In the genomic region with DNA sequence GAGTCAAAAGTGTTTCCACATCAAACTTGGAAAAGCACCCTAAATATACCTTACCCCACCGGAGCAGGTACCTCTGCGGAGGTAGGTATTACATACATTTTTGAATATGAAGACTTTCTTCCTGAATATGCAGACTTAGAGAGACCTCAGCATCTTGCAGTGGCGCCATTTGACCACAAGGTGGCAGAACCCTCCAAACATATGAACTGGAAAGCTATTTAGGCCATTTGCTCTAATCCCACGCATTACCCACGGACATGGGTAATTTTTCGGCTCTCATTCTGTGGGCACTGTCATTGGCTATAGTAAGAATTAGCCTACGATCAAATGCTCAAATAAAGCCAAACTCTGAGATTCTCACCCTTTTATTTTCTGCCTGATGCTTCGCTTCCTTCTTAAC, we compare ENCODE assay signal across 8 mouse cellular contexts.
A peak's percentile ranks its signal among the peaks of the same experiment; 100 is the strongest.
DNase-seq lines count a peak whose midpoint lies in the region; ATAC-seq and TF ChIP-seq lines count a peak whose summit lies in the region.

No protein-coding gene starts in this region.

- no peaks in the 10 kb centered on the region for H3K27me3 ChIP-seq in kidney, adult 2 months (replicated peaks; ENCODE audit: control insufficient read depth, insufficient read depth, low read length)
- no peaks in the 10 kb centered on the region for H3K27me3 ChIP-seq in limb, embryonic 11.5 days (ENCODE audit: control insufficient read depth, insufficient read depth, low read length)

- no peak overlapping the region for H3K27ac ChIP-seq in kidney, adult 2 months (ENCODE audit: insufficient read depth, low read depth, low read length)
- H3K27ac ChIP-seq in limb, embryonic 11.5 days (replicated peaks; ENCODE audit: low read depth, low read length): no peak overlapping the region

- ATAC-seq in limb, embryonic 11.5 days (ENCODE audit: insufficient number of reproducible peaks, low FRiP score, low TSS enrichment, low read depth): no peak

- no peaks in the 10 kb centered on the region for H3K9me3 ChIP-seq in limb, embryonic 11.5 days (ENCODE audit: control insufficient read depth, low read length)

- peaks cover 4% of the 10 kb centered on the region; the same call in 1 of the 2 replicates for H3K4me1 ChIP-seq in kidney, adult 2 months (ENCODE audit: control insufficient read depth, insufficient read depth, low read length)
- H3K4me1 ChIP-seq in limb, embryonic 11.5 days (ENCODE audit: control insufficient read depth, insufficient read depth, low read length): no peaks in the 10 kb centered on the region

- 17% methylated on average over 8 of the region's 8 CpGs for WGBS in kidney, adult 2 months
- 16% methylated on average over 8 of the region's 8 CpGs for WGBS in limb, embryonic 11.5 days

- H3K4me2 ChIP-seq in limb, embryonic 11.5 days (ENCODE audit: low read depth, severe bottlenecking): 0 out of 2 replicates have a peak overlapping the region, but pooled peaks have one; percentile 3

- TF ChIP-seq POLR2A in kidney, adult 2 months (IDR thresholded peaks at IDR 0.05; ENCODE audit: low read depth, low read length): no peak

- H3K4me3 ChIP-seq in kidney, adult 2 months (ENCODE audit: insufficient read depth, low read depth, low read length): no peak overlapping the region
- no peak overlapping the region for H3K4me3 ChIP-seq in limb, embryonic 11.5 days (ENCODE audit: low read depth, low read length)

- DNase-seq in 416B (ENCODE audit: low read depth): peak; percentile 78
- DNase-seq in adrenal gland, adult (ENCODE audit: inconsistent age in 2 of 2, low spot score in 1 of 2): peak; percentile 46 to 88
- DNase-seq in embryo, embryonic 10 days (ENCODE audit: low spot score): peak; percentile 83
- peak; percentile 10 to 20 for DNase-seq in gastrocnemius, postnatal 36 days
- peak; percentile 53 for DNase-seq in kidney, adult 2 months
- DNase-seq in limb, embryonic 11.5 days (ENCODE audit: low spot score): peak; percentile 80
- DNase-seq in naive thymus-derived CD4-positive, alpha-beta T cell, adult 2 months (ENCODE audit: low read depth): peak; percentile 66
- peak; percentile 12 for DNase-seq in testis, postnatal 14 days (ENCODE audit: low spot score)

- H3K36me3 ChIP-seq in kidney, adult 2 months (ENCODE audit: control insufficient read depth, insufficient read depth, low read length): no peaks in the 10 kb centered on the region
- no peaks in the 10 kb centered on the region for H3K36me3 ChIP-seq in limb, embryonic 11.5 days (ENCODE audit: control insufficient read depth, insufficient read depth, low read length)

- H3K9ac ChIP-seq in limb, embryonic 11.5 days (ENCODE audit: low read length): no peak overlapping the region

- peak; percentile 83 for TF ChIP-seq CTCF in kidney, adult 2 months (conservative IDR thresholded peaks at IDR 0.05; ENCODE audit: insufficient read depth, insufficient read length, low read depth, low read length)

- intact Hi-C loops in gastrocnemius, postnatal 36 days (cut with DNase I): loop anchor here (2.0 kb wide), 1 partner anchor 158 kb away; no protein-coding TSS in a partner anchor

Comparison
In these comparisons a context has a peak if more than half of its experiments do, and no peak if none do; other contexts are left out.
1. DNase-seq: peak in every context shown above with its lines; median percentile 83 in embryo, embryonic 10 days; 80 in limb, embryonic 11.5 days; 78 in 416B; 67 in adrenal gland, adult; 66 in naive thymus-derived CD4-positive, alpha-beta T cell, adult 2 months; 53 in kidney, adult 2 months; 15 in gastrocnemius, postnatal 36 days; 12 in testis, postnatal 14 days.